Mouse (Mus musculus) testis, adult 2 months (tissue): Measurements from ENCODE around the gene Sec16a.

Experiments used
- CTCF ChIP-seq: fragments of 200-500 bp; IDR thresholded peaks from 2 replicates; pipeline ENCODE4 v1.5.1; 2012; ENCODE audit warnings: low read depth, mild to moderate bottlenecking, inconsistent platforms, low read length, moderate library complexity; ENCODE audit not compliant: control insufficient read depth, insufficient read depth, insufficient replicate concordance
- POLR2A ChIP-seq: fragments of 200-500 bp; IDR thresholded peaks from 2 replicates; pipeline ENCODE4 v1.6.1; 2012; ENCODE audit warnings: low read depth, mild to moderate bottlenecking, inconsistent platforms, low read length, moderate library complexity; ENCODE audit not compliant: control insufficient read depth

- TF ChIP-seq POLR2A (no peak), CTCF (no peak)
Observed at GRCm38 (mm10) chr2:26429851-26430250, 15.2 kb downstream of the Sec16a start.
